ENCODE assay signal across 8 mouse cellular contexts in genomic region chr2:62646014-62646645, GRCm38 (mm10). TPM values are rescaled to one million over a fixed set of nuclear protein-coding genes. Genes with fewer than 3 reads are reported as not detected.
DNase-seq lines count a peak whose midpoint lies in the region; ATAC-seq and TF ChIP-seq lines count a peak whose summit lies in the region.

Ifih1 (minus strand) TSS chr2:62646255.

- intact Hi-C loops in gastrocnemius, postnatal 14 days (cut with DNase I; ENCODE audit: low total_unique reads) = no loop called here

- H3K27me3 ChIP-seq in liver, embryonic 13.5 days = 0 out of 2 replicates have a peak, but pooled peaks cover 2% of the 10 kb centered on the region
- H3K27me3 ChIP-seq in testis, adult 2 months (ENCODE audit: control insufficient read depth, insufficient read depth, low read length) = no peaks in the 10 kb centered on the region

- ATAC-seq in liver, embryonic 13.5 days (ENCODE audit: low read depth) = peak; percentile 90

- no peak for TF ChIP-seq POLR2A in testis, adult 2 months (IDR thresholded peaks at IDR 0.05; ENCODE audit: control insufficient read depth, low read depth, low read length)

- H3K9ac ChIP-seq in liver, embryonic 13.5 days = peak within 1 kb of the TSS; percentile 78

- peaks cover 19% of the 10 kb centered on the region for H3K4me1 ChIP-seq in liver, embryonic 13.5 days (replicated peaks)
- H3K4me1 ChIP-seq in testis, adult 2 months (ENCODE audit: control insufficient read depth, insufficient read depth, low read length) = peaks cover 3% of the 10 kb centered on the region; the same call in 1 of the 2 replicates

- H3K4me3 ChIP-seq in liver, embryonic 13.5 days (replicated peaks) = peak within 1 kb of the TSS; percentile 75
- peak within 1 kb of the TSS; percentile 91 for H3K4me3 ChIP-seq in testis, adult 2 months (ENCODE audit: control insufficient read depth, low read depth, low read length)

- peak within 1 kb of the TSS; percentile 81 for H3K4me2 ChIP-seq in liver, embryonic 13.5 days

- peak within 1 kb of the TSS; percentile 64 for H3K27ac ChIP-seq in liver, embryonic 13.5 days
- peak within 1 kb of the TSS; percentile 74 for H3K27ac ChIP-seq in testis, adult 2 months (ENCODE audit: control insufficient read depth, insufficient read depth, low read depth, low read length)

- no peak for TF ChIP-seq CTCF in testis, adult 2 months (IDR thresholded peaks at IDR 0.05; ENCODE audit: control insufficient read depth, insufficient read depth, insufficient replicate concordance, low read depth, low read length)

- H3K9me3 ChIP-seq in liver, embryonic 13.5 days (replicated peaks) = no peaks in the 10 kb centered on the region

- peak; percentile 6 for DNase-seq in cerebellum, adult 11 months
- no peak for DNase-seq in cerebellum, postnatal 36 days
- peak; percentile 62 for DNase-seq in c-Kit-positive CD71-positive TER-119-positive erythroid progenitor cells, embryonic 14.5 days (ENCODE audit: low spot score)
- peak; percentile 47 for DNase-seq in gastrocnemius, postnatal 14 days
- peak; percentile 91 for DNase-seq in induced T-regulatory cell, adult 2 months (ENCODE audit: low read depth)
- peak; percentile 54 for DNase-seq in liver, embryonic 13.5 days
- peak; percentile 84 for DNase-seq in naive thymus-derived CD4-positive, alpha-beta T cell, adult 2 months (ENCODE audit: low read depth)

- under 1% methylated on average over 30 of the region's 30 CpGs for WGBS in liver, embryonic 13.5 days (ENCODE audit: insufficient replicate concordance)

- no peaks in the 10 kb centered on the region for H3K36me3 ChIP-seq in liver, embryonic 13.5 days
- no peaks in the 10 kb centered on the region for H3K36me3 ChIP-seq in testis, adult 2 months (ENCODE audit: control insufficient read depth, insufficient read depth, low read length)

RNA-seq across cellular contexts. Expression of gene Ifih1, which starts in this region (rescaled TPM):
- 1 to 10 TPM; 1.9 to 2.7 TPM for total RNA-seq in gastrocnemius, postnatal 14 days (2021)
- 3.3 and 4.3 TPM in 2 replicates for polyA plus RNA-seq in liver, embryonic 13.5 days (2015; fragmentation: Nextera tagmentation; extraction: Ambion mirVana)
- 0.26 and 0.31 TPM in 2 replicates for polyA plus RNA-seq in testis, adult 2 months (2012; rRNA removed)

Comparison
In these comparisons a context has a peak if more than half of its experiments do, and no peak if none do; other contexts are left out.
1. DNase-seq: peak in cerebellum, adult 11 months (single experiment), c-Kit-positive CD71-positive TER-119-positive erythroid progenitor cells, embryonic 14.5 days (single experiment), gastrocnemius, postnatal 14 days (single experiment), induced T-regulatory cell, adult 2 months (single experiment), liver, embryonic 13.5 days (single experiment) and naive thymus-derived CD4-positive, alpha-beta T cell, adult 2 months (single experiment); none in cerebellum, postnatal 36 days (0 of 2).